Mouse (Mus musculus) limb, embryonic 15.5 days (tissue): ENCODE results near the gene Fam155a. TPM values are rescaled to one million over a fixed set of nuclear protein-coding genes. Genes with fewer than 3 reads are reported as not detected.
"Not testable (repeated sequence)": the region's sequence is repeated elsewhere in the genome, so short reads cannot be mapped to it uniquely, and the experiment has no call there.

ENCODE experiments used
- ATAC-seq: fragments of 200-750 bp; cut with Nextera tagmentation; 2 replicates; pipeline ENCODE4 v1.8.0; 2017; ENCODE audit warnings: low read depth, moderate TSS enrichment; ENCODE audit not compliant: insufficient number of reproducible peaks, low FRiP score, low TSS enrichment
- H3K27ac ChIP-seq: fragments of 300-500 bp; sonication (generic); 2 replicates; pipeline ENCODE4 v1.5.1; 2015; ENCODE audit warnings: moderate library complexity, mild to moderate bottlenecking, inconsistent platforms
- H3K27me3 ChIP-seq: fragments of 300-500 bp; sonication (generic); 2 replicates; pipeline ENCODE4 v1.6.1; 2015; ENCODE audit warnings: inconsistent platforms
- H3K36me3 ChIP-seq: fragments of 300-500 bp; sonication (generic); 2 replicates; pipeline ENCODE4 v1.6.1; 2015; ENCODE audit warnings: inconsistent platforms
- H3K4me1 ChIP-seq: fragments of 300-500 bp; sonication (generic); 2 replicates; pipeline ENCODE4 v1.6.1; 2015; ENCODE audit warnings: inconsistent platforms
- H3K4me2 ChIP-seq: fragments of 300-500 bp; sonication (generic); 2 replicates; pipeline ENCODE4 v1.6.1; 2015; ENCODE audit warnings: mild to moderate bottlenecking, inconsistent platforms
- H3K4me3 ChIP-seq: fragments of 300-500 bp; sonication (generic); 2 replicates; pipeline ENCODE4 v1.5.1; 2015; ENCODE audit warnings: mild to moderate bottlenecking, inconsistent platforms
- H3K9ac ChIP-seq: fragments of 300-500 bp; sonication (generic); 2 replicates; pipeline ENCODE4 v1.6.1; 2015; ENCODE audit warnings: inconsistent platforms
- H3K9me3 ChIP-seq: fragments of 300-500 bp; sonication (generic); 2 replicates; pipeline ENCODE4 v1.6.1; 2016; ENCODE audit warnings: inconsistent platforms
- WGBS: fragments of 180-500 bp; shearing (Covaris S2); methylation state at CpG from one replicate; pipeline ENCODE4 v1.1.7; 2015; 5-methylcytosine and 5-hydroxymethylcytosine counted together
- polyA plus RNA-seq: library from polyadenylated mRNA; unstranded; fragments of >200 nt; fragmentation: Nextera tagmentation; extraction: Ambion mirVana; gene quantifications from 2 replicates; pipeline ENCODE4 v1.2.1, GENCODE M21; 2015

Gene Fam155a
- 0.81 and 1.3 TPM in 2 replicates for polyA plus RNA-seq

GRCm38 (mm10) chr8:9770999-9771605 lies at the start of gene Fam155a:
Gene Fam155a (minus strand): TSS chr8:9771161.
- no peak for ATAC-seq
- Histone ChIP-seq H3K27me3 (peaks cover 54% of the 10 kb centered on the region), H3K9ac (0 out of 2 replicates have a peak within 1 kb of the TSS, but pooled peaks have one; percentile 10), H3K9me3 (no peaks in the 10 kb centered on the region), H3K27ac (no peak within 1 kb of the TSS), H3K4me3 (peak within 1 kb of the TSS; percentile 46), H3K4me2 (peak within 1 kb of the TSS; percentile 82), H3K4me1 (peaks cover 20% of the 10 kb centered on the region), H3K36me3 (no peaks in the 10 kb centered on the region)
- under 1% methylated on average over 22 of the region's 29 CpGs for WGBS

DNA sequence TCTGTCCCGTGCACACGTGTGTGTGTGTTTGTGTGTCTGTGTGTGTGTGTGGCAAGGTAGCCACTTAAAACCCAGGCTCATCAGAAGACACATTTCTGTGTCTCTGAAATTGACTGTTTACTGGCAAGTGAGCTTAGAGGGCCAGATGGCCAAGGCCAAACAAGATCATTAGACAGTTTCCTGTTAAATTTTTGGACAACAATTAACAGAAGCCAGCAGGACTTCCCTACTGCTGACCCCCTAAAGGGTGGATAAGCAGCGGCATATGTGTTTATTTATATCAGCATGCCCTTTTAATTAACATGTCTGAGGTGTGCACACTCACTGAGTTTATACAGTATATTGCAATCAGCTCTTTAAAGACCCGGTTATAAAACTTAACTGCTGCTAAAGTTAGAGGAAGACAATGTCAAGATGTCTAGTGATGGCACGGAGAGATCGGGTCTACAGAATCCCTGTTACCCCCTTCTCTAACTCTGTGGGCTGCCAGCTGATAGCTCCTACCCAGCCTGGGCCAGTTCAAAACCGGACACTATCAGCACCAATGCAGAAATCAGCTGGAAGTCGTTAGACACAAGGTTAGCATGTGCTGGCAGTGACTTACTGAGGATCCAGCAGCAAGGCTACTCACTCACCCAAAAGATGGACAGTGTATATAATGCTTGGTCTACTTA lies 42.4 kb upstream of the Fam155a start:
- Histone ChIP-seq H3K27ac (no peak overlapping the region), H3K4me1 (no peaks in the 10 kb centered on the region), H3K36me3 (no peaks in the 10 kb centered on the region), H3K4me2 (no peak overlapping the region), H3K9ac (no peak overlapping the region), H3K9me3 (no peaks in the 10 kb centered on the region), H3K27me3 (no peaks in the 10 kb centered on the region), H3K4me3 (no peak overlapping the region)
- WGBS = 25% methylated on average over 8 of the region's 8 CpGs
- ATAC-seq = no peak

DNA sequence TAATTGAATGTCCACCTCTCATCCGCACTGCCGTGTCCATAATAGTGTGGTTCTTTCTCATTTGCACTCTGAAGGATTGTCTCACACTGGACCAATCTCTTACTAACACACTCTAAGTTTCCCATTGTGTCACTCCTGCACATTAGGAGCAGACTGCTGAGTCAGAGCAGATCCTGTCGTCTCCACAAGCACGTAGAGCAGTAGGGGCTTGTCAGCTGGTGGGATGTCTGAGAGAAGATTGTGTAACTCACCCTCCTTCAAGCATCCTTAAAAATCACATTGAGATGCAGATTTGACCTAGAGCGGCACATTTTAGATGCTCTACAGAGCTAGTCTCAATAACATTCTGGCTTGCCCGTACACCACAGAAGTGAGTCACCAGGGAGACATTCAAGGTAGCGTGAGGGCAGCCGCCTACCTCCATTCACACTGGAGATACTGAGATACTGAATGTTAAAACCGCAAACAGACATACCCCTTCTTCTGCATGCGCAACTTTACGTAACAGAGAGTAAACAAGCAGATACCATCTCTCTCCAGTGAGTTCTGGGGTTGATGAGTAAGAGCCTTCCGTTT lies 40.1 kb upstream of the Fam155a start:
- H3K27ac ChIP-seq = no peak overlapping the region
- H3K4me2 ChIP-seq = no peak overlapping the region
- H3K4me1 ChIP-seq = no peaks in the 10 kb centered on the region
- no peaks in the 10 kb centered on the region for H3K9me3 ChIP-seq
- no peaks in the 10 kb centered on the region for H3K36me3 ChIP-seq
- 63% methylated on average over 12 of the region's 12 CpGs for WGBS
- ATAC-seq = no peak
- no peak overlapping the region for H3K9ac ChIP-seq
- H3K27me3 ChIP-seq = no peaks in the 10 kb centered on the region
- H3K4me3 ChIP-seq = no peak overlapping the region

GRCm38 (mm10) chr8:9808596-9808995 lies 37.6 kb upstream of the Fam155a start:
- Histone ChIP-seq H3K9ac (no peak overlapping the region), H3K4me3 (no peak overlapping the region), H3K36me3 (no peaks in the 10 kb centered on the region), H3K27me3 (no peaks in the 10 kb centered on the region), H3K4me2 (no peak overlapping the region), H3K9me3 (no peaks in the 10 kb centered on the region), H3K27ac (no peak overlapping the region), H3K4me1 (no peaks in the 10 kb centered on the region)
- ATAC-seq = no peak
- 84% methylated on average over 9 of the region's 9 CpGs for WGBS

GRCm38 (mm10) chr8:9805676-9806075 lies 34.7 kb upstream of the Fam155a start:
- 39% methylated on average over 1 of the region's 1 CpGs for WGBS
- no peak for ATAC-seq
- no peaks in the 10 kb centered on the region for H3K36me3 ChIP-seq
- no peaks in the 10 kb centered on the region for H3K27me3 ChIP-seq
- H3K27ac ChIP-seq = no peak overlapping the region
- no peak overlapping the region for H3K4me3 ChIP-seq
- no peaks in the 10 kb centered on the region for H3K4me1 ChIP-seq
- no peaks in the 10 kb centered on the region for H3K9me3 ChIP-seq
- H3K9ac ChIP-seq = no peak overlapping the region
- no peak overlapping the region for H3K4me2 ChIP-seq

DNA sequence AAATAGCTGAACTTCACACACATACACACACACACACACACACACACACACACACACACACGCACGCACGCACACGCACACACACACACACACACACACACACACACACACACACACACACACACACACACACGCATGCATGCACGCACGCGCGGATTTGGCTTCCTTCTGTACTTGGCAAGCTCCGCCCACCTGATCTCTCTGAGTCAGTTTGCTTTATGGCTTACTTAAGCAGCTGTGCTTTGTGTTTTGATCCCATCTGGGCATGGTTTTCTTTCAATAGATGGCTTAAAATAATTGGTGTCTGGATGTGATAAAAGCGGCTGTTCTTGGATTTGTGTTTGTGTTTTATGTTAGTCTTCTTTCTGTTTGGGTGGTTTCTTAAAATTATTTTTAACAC lies 29.4 kb upstream of the Fam155a start:
- H3K4me2 ChIP-seq = not testable (repeated sequence)
- WGBS = 38% methylated on average over 7 of the region's 11 CpGs

DNA sequence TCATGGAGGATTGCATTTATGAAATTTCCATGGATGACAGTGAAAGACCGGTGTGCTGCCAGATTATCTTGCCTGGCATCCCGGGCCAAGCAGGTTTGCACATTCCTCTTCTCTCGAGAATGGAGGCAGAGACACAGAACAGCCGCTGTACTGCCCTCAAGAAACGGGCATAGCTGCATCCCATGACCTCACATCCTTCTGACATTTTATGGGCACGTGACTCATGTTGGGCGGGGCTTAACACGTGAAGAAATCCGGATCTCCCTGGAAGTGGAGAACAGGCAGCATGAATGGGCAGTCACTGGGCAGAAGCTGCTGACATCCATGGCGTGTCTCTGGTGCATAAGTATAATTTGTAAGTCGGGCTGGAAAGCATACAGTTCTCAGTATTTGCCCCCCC lies 29.0 kb upstream of the Fam155a start:
- no peak for ATAC-seq
- H3K27me3 ChIP-seq = no peaks in the 10 kb centered on the region
- no peak overlapping the region for H3K4me3 ChIP-seq
- H3K9me3 ChIP-seq = no peaks in the 10 kb centered on the region
- no peaks in the 10 kb centered on the region for H3K4me1 ChIP-seq
- no peak overlapping the region for H3K4me2 ChIP-seq
- no peak overlapping the region for H3K27ac ChIP-seq
- H3K9ac ChIP-seq = no peak overlapping the region
- WGBS = 67% methylated on average over 11 of the region's 11 CpGs
- no peaks in the 10 kb centered on the region for H3K36me3 ChIP-seq

More for the DNA sequence above, 29.4 kb upstream of the Fam155a start:
- ATAC-seq, H3K9me3 ChIP-seq, H3K9ac ChIP-seq, H3K27me3 ChIP-seq, H3K27ac ChIP-seq, H3K36me3 ChIP-seq, H3K4me3 ChIP-seq, H3K4me1 ChIP-seq: not testable (repeated sequence)

- ATAC-seq = no peak
- WGBS = 79% methylated on average over 8 of the region's 8 CpGs
- Histone ChIP-seq H3K27ac (no peak overlapping the region), H3K27me3 (no peaks in the 10 kb centered on the region), H3K9me3 (no peaks in the 10 kb centered on the region), H3K4me2 (no peak overlapping the region), H3K9ac (no peak overlapping the region), H3K4me1 (no peaks in the 10 kb centered on the region), H3K36me3 (no peaks in the 10 kb centered on the region), H3K4me3 (no peak overlapping the region)
These were observed 26.6 kb upstream of the Fam155a start for GRCm38 (mm10) chr8:9797514-9797913.

DNA sequence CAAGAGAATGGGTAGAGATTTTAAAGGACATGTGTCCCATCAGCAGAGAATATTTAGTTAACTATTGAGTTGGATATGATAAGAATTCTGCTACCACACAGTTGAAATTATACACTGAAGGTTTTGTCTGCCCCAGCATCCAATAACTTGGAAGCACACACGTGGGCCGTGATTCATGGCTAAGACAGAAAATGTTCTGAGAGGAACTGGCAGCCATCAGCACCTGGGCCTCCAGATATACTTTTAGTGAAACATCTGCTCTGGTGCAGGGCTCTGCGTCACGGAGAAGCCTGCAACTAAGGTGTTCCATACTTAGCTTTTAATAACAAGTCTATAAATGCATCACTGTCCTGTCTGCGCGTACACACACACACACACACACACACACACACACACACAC lies 24.8 kb upstream of the Fam155a start:
- no peak for ATAC-seq

DNA sequence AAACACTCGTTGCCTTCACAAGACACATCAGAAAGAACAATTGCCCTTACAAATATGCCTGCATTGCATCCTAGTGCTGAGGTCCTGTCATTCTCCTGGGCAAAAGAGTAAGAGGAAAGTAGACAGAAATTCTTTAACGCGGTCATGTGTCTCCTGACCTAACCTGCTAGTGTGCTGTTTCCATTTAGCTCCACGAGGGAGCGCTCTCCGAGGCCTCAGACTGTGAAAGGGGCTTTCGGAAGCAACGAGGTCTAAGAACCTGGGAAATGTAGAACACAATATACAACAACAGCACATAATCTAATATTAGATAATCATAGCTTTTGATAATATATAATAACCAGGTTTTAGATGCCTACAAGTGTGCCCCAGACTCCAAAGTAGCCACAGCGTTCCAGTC lies 22.4 kb upstream of the Fam155a start:
- Histone ChIP-seq H3K27ac (no peak overlapping the region), H3K4me1 (no peaks in the 10 kb centered on the region), H3K27me3 (no peaks in the 10 kb centered on the region), H3K36me3 (no peaks in the 10 kb centered on the region), H3K4me2 (no peak overlapping the region), H3K4me3 (no peak overlapping the region), H3K9ac (no peak overlapping the region), H3K9me3 (no peaks in the 10 kb centered on the region)
- 63% methylated on average over 9 of the region's 9 CpGs for WGBS
- no peak for ATAC-seq

More for the DNA sequence above, 24.8 kb upstream of the Fam155a start:
- Histone ChIP-seq H3K9me3 (no peaks in the 10 kb centered on the region), H3K27ac (no peak overlapping the region), H3K9ac (no peak overlapping the region), H3K27me3 (no peaks in the 10 kb centered on the region), H3K4me1 (no peaks in the 10 kb centered on the region), H3K4me2 (no peak overlapping the region), H3K4me3 (no peak overlapping the region), H3K36me3 (no peaks in the 10 kb centered on the region)
- 58% methylated on average over 6 of the region's 6 CpGs for whole genome bisulfite sequencing

GRCm38 (mm10) chr8:9780332-9780731 lies 9.4 kb upstream of the Fam155a start:
- Histone ChIP-seq H3K36me3 (no peaks in the 10 kb centered on the region), H3K9me3 (no peaks in the 10 kb centered on the region)

DNA sequence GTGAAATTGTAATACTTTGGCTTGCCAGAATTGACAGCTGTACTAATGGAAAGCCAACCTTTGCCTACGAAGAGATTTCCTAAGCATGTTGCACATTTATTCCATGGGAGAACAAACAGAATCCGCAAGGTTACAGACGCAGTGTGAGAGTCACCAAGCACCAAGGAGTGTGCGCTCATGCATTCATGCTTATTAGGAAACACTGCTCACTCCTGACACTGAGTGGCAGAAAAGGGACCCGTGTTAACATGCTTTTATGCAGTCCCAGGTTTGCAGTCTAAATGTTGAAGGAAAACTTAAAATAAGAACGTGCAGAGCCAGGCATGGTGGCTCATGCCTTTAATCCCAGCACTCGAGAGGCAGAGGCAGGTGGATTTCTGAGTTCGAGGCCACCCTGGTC lies 7.2 kb upstream of the Fam155a start:
- ATAC-seq = no peak
- no peak overlapping the region for H3K4me2 ChIP-seq
- 73% methylated on average over 8 of the region's 8 CpGs for WGBS

More at GRCm38 (mm10) chr8:9780332-9780731, 9.4 kb upstream of the Fam155a start:
- no peak overlapping the region for H3K9ac ChIP-seq
- no peak overlapping the region for H3K4me2 ChIP-seq
- WGBS = 77% methylated on average over 10 of the region's 10 CpGs
- H3K4me1 ChIP-seq = no peaks in the 10 kb centered on the region
- H3K27ac ChIP-seq = no peak overlapping the region
- H3K4me3 ChIP-seq = no peak overlapping the region
- H3K27me3 ChIP-seq = peaks cover 5% of the 10 kb centered on the region; the same call in 1 of the 2 replicates
- no peak for ATAC-seq

More for the DNA sequence above, 7.2 kb upstream of the Fam155a start:
- Histone ChIP-seq H3K27ac (no peak overlapping the region), H3K4me3 (no peak overlapping the region), H3K27me3 (peaks cover 17% of the 10 kb centered on the region), H3K9me3 (no peaks in the 10 kb centered on the region), H3K9ac (no peak overlapping the region), H3K36me3 (no peaks in the 10 kb centered on the region), H3K4me1 (no peaks in the 10 kb centered on the region)
